Mouse (Mus musculus) spleen, adult 2 months (tissue): ENCODE data around the gene Tmem243. TPM values are rescaled to one million over a fixed set of nuclear protein-coding genes. Genes with fewer than 3 reads are reported as not detected.

Source experiments
- DNase-seq, 2 experiments: peaks; one replicate each; pipeline versions ENCODE4 v3.0.0 to v3.0.0-alpha.2; 2012 to 2021; ENCODE audit warnings: low spot score in 2 of 2, low read depth in 1 of 2
- H3K27ac ChIP-seq: fragments of 200-500 bp; 2 replicates; pipeline ENCODE4 v1.5.1; 2012; ENCODE audit warnings: low read length, inconsistent platforms; ENCODE audit not compliant: insufficient read depth
- H3K27me3 ChIP-seq: fragments of 200-500 bp; 2 replicates; pipeline ENCODE4 v1.6.1; 2012; ENCODE audit warnings: mild to moderate bottlenecking, moderate library complexity, low read length, inconsistent platforms; ENCODE audit not compliant: control insufficient read depth, insufficient read depth
- H3K36me3 ChIP-seq: fragments of 200-500 bp; 2 replicates; pipeline ENCODE4 v1.6.1; 2012; ENCODE audit warnings: mild to moderate bottlenecking, low read length, inconsistent platforms; ENCODE audit not compliant: control insufficient read depth, insufficient read depth
- H3K4me1 ChIP-seq: fragments of 200-500 bp; 2 replicates; pipeline ENCODE4 v1.6.1; 2011; ENCODE audit warnings: inconsistent platforms; ENCODE audit not compliant: control insufficient read depth, insufficient read depth, insufficient read length
- H3K4me3 ChIP-seq: fragments of 200-500 bp; 2 replicates; pipeline ENCODE4 v1.5.1; 2011; ENCODE audit warnings: mild to moderate bottlenecking, inconsistent platforms; ENCODE audit not compliant: insufficient read depth, insufficient read length; ENCODE audit errors: extremely low read depth
- CTCF ChIP-seq: fragments of 200-500 bp; IDR thresholded peaks from 2 replicates; pipeline ENCODE4 v1.5.1; 2011; ENCODE audit warnings: mild to moderate bottlenecking, inconsistent platforms; ENCODE audit not compliant: insufficient read depth, insufficient read length, insufficient replicate concordance; ENCODE audit errors: extremely low read depth
- POLR2A ChIP-seq: fragments of 200-500 bp; IDR thresholded peaks from 2 replicates; pipeline ENCODE4 v1.6.1; 2011; ENCODE audit warnings: low read depth, low read length, inconsistent platforms
- WGBS: fragments of 180-500 bp; shearing (Covaris S2); methylation state at CpG from one replicate; pipeline ENCODE4 v1.1.7; 2018; 5-methylcytosine and 5-hydroxymethylcytosine counted together
- polyA plus RNA-seq: library from polyadenylated mRNA; depleted of rRNA; stranded (reverse); fragments of >200 nt; gene quantifications from 2 replicates; pipeline ENCODE4 v1.2.3, GENCODE M21; 2012; rRNA removed

Tmem243 gene
- polyA plus RNA-seq: 56.1 and 106 TPM in 2 replicates

DNA sequence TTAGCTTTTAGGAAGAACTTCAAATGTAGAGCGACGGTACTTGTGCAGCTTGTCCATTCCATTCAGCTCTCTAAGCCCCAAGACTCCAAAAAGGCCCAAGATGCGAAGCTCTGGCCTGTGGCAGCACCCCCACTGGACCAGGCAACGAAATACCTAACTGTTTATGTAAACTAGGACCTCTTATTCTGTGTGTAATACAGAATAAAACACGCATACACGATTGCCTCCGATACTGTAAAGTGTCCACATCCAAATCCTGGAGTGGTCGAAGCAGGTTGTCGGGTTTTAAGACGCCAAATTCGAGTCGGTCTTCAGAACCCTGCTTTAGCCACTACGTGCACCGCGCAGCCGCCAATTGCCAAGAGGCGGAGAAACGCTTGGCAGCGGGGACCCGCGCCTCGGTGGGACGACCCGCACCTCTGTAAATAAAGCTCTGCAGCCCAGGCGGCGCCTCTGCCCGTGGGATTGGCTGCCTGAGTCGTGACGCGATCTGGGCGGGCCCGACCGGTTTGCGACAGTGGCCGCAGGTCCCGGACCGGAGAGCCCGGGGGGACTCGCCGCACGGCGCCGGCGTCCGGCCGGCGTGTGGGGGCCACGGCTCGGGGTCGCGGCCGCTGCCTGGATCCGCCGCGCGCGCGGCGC is at the start of gene Tmem243:
Gene Tmem243 (plus strand): TSS at position 462 of the 642 bp plus-strand sequence.
- H3K27me3 ChIP-seq: no peaks in the 10 kb centered on the region
- H3K4me1 ChIP-seq: peaks cover 18% of the 10 kb centered on the region
- H3K4me3 ChIP-seq: peak within 1 kb of the TSS; percentile 81
- H3K36me3 ChIP-seq: peaks cover 4% of the 10 kb centered on the region; the same call in 1 of the 2 replicates
- DNase-seq: peak in 1 of 2 experiments; percentile 90
- 2% methylated on average over 59 of the region's 59 CpGs for WGBS
- TF ChIP-seq CTCF: no peak
- peak; percentile 65 for TF ChIP-seq POLR2A
- peak within 1 kb of the TSS; percentile 98 for H3K27ac ChIP-seq

DNA sequence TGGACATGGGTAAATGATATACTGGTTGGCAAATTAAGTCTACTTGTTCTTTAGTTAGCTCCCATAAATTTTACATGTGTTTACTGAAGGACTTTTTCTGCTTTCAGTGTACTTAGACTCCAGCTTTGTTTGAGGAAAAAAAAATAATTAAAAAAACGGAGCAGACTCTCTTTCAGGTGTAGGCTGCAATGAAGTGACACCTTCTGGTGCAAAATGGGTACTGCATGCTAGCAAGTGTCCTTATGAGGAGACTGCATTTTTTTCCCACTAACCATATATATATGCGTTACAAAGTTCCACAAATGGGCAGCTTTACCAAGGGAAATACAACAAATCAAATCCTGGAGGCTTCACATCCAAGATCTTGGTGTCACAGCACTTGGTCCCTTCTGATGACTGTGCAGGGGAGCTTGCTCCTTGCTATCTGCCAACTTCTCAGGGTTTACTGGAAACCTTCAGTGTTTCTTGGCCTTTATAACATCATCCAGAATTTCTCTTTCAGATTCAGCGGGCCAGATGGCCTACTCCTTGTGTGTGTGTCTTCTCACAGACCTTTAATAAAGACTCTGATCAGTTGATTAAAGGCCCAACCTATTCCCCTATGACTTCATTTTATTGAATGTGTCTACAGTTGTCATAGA is 44.3 kb upstream of the Tmem243 start:
- DNase-seq: peak; percentile 45 to 68
- H3K4me1 ChIP-seq: no peaks in the 10 kb centered on the region
- no peak overlapping the region for H3K27ac ChIP-seq
- H3K36me3 ChIP-seq: no peaks in the 10 kb centered on the region
- no peak for TF ChIP-seq POLR2A
- peak; percentile 36; the same call in 1 of the 2 replicates for TF ChIP-seq CTCF
- 26% methylated on average over 3 of the region's 3 CpGs for WGBS
- H3K4me3 ChIP-seq: no peak overlapping the region
- H3K27me3 ChIP-seq: no peaks in the 10 kb centered on the region

DNA sequence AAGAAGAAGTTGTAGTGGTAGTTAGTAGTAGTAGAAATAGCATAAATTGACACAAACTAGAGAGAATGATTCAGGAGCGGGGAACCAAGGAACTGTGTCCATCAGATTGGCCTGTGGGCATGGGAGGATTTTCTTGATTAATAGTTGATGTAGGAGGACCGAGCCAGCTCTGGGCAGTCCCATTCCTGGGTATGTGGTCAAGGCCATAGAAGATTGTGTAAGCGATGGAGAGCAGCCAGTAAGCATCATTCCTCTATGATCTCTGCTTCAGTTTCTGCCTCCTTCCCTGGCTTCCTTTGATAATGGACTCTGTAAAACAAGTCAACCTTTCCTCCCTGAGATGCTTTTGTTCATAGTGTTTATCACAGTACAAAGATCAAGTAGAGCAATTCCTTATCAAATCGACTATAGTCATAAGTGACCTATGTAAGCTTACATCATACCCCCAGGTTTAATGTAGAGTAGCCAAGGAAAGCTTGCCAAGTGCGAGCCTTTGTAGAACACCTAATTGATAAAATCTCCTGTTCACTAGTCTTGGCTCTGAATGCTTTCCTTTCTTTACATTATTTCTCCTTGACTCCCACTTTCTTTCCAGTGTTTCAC is 43.1 kb upstream of the Tmem243 start:
- Histone ChIP-seq H3K27me3 (no peaks in the 10 kb centered on the region), H3K36me3 (no peaks in the 10 kb centered on the region), H3K4me1 (no peaks in the 10 kb centered on the region), H3K27ac (no peak overlapping the region), H3K4me3 (no peak overlapping the region)
- WGBS: 86% methylated on average over 5 of the region's 5 CpGs
- TF ChIP-seq CTCF (no peak), POLR2A (no peak)
- no peak for DNase-seq

- no peak overlapping the region for H3K27ac ChIP-seq
Observed at GRCm38 (mm10) chr5:9059303-9060023, 41.0 kb upstream of the Tmem243 start.

DNA sequence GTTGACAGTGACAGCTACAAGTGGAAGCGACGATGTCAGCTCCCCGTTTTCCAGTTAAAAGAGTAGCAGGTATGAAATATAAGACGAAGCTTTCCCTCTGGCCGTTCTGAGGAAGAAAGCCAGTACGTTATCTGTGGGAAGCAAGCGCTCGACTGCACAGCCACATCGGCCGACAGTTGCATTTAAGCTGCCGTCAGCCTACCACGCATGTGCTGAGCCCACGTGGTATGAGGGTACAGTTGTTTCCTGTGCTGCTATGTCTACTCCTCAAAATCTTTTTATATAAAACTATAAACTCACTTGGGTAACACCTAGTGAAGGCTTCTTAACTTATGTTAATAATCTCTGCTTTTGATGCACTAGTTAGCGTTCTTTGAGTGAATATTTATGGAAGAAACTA is 40.2 kb upstream of the Tmem243 start:
- H3K36me3 ChIP-seq: no peaks in the 10 kb centered on the region
- TF ChIP-seq POLR2A (no peak), CTCF (no peak)
- no peak for DNase-seq
- no peak overlapping the region for H3K4me3 ChIP-seq
- 64% methylated on average over 14 of the region's 14 CpGs for WGBS
- H3K4me1 ChIP-seq: no peaks in the 10 kb centered on the region
- no peak overlapping the region for H3K27ac ChIP-seq
- no peaks in the 10 kb centered on the region for H3K27me3 ChIP-seq

More at GRCm38 (mm10) chr5:9059303-9060023, 41.0 kb upstream of the Tmem243 start:
- H3K4me1 ChIP-seq: no peaks in the 10 kb centered on the region
- no peak overlapping the region for H3K4me3 ChIP-seq
- TF ChIP-seq CTCF: no peak
- no peak for TF ChIP-seq POLR2A
- H3K27me3 ChIP-seq: no peaks in the 10 kb centered on the region
- H3K36me3 ChIP-seq: no peaks in the 10 kb centered on the region
- 74% methylated on average over 6 of the region's 6 CpGs for WGBS
- no peak for DNase-seq

DNA sequence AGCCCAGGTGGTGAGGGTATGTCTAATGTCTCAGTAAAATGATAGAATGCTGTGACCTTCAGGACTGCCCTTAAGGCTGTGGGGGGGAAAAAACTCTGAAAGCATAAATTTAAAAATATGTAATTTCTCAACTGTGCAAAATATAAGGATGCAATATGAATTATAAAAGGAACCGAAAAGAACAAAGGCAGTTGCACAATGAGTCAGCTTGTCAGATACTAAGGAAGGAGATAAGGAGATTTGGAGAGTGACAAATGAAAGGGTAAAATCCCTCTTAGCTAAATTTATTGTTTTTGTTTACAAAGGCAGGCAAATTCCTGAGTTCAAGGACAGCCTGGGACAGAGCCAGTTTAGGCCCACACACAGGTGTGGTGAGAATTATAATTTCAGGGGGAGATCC is 36.3 kb upstream of the Tmem243 start:
- no peak for DNase-seq
- TF ChIP-seq POLR2A (no peak), CTCF (no peak)
- no peak overlapping the region for H3K4me3 ChIP-seq
- no peaks in the 10 kb centered on the region for H3K4me1 ChIP-seq
- H3K27ac ChIP-seq: no peak overlapping the region
- 63% methylated on average over 1 of the region's 1 CpGs for WGBS
- H3K27me3 ChIP-seq: no peaks in the 10 kb centered on the region
- no peaks in the 10 kb centered on the region for H3K36me3 ChIP-seq
